Mouse (Mus musculus) heart, embryonic 12.5 days (tissue): Measurements from ENCODE around the gene Hist1h2bh. TPM values are rescaled to one million over a fixed set of nuclear protein-coding genes. Genes with fewer than 3 reads are reported as not detected.
"Not testable (repeated sequence)": the region's sequence is repeated elsewhere in the genome, so short reads cannot be mapped to it uniquely, and the experiment has no call there.

Source experiments
- ATAC-seq: fragments of 200-750 bp; cut with Nextera tagmentation; 2 replicates; pipeline ENCODE4 v1.8.0; 2017; ENCODE audit warnings: moderate TSS enrichment, moderate library complexity; ENCODE audit not compliant: insufficient number of reproducible peaks, low FRiP score
- H3K27ac ChIP-seq: fragments of 300-500 bp; sonication (generic); 2 replicates; pipeline ENCODE4 v1.5.1; 2016; ENCODE audit warnings: mild to moderate bottlenecking, moderate library complexity; ENCODE audit not compliant: poor library complexity, severe bottlenecking
- H3K27me3 ChIP-seq: fragments of 300-500 bp; sonication (generic); replicated peaks from 2 replicates; pipeline ENCODE4 v1.6.1; 2016; ENCODE audit warnings: mild to moderate bottlenecking, moderate library complexity
- H3K36me3 ChIP-seq: fragments of 300-500 bp; sonication (generic); 2 replicates; pipeline ENCODE4 v1.6.1; 2016; ENCODE audit warnings: mild to moderate bottlenecking, moderate library complexity
- H3K4me1 ChIP-seq: fragments of 300-500 bp; sonication (generic); replicated peaks from 2 replicates; pipeline ENCODE4 v1.6.1; 2016; ENCODE audit warnings: mild to moderate bottlenecking
- H3K4me2 ChIP-seq: fragments of 300-500 bp; sonication (generic); 2 replicates; pipeline ENCODE4 v1.6.1; 2016; ENCODE audit warnings: mild to moderate bottlenecking, moderate library complexity
- H3K4me3 ChIP-seq: fragments of 300-500 bp; sonication (generic); 2 replicates; pipeline ENCODE4 v1.5.1; 2016; ENCODE audit warnings: mild to moderate bottlenecking
- H3K9ac ChIP-seq: fragments of 300-500 bp; sonication (generic); 2 replicates; pipeline ENCODE4 v1.6.1; 2016; ENCODE audit warnings: mild to moderate bottlenecking, moderate library complexity
- H3K9me3 ChIP-seq: fragments of 300-500 bp; sonication (generic); replicated peaks from 2 replicates; pipeline ENCODE4 v1.6.1; 2016; ENCODE audit warnings: mild to moderate bottlenecking, moderate library complexity
- WGBS: fragments of 180-500 bp; shearing (Covaris S2); methylation state at CpG from one replicate; pipeline ENCODE4 v1.1.7; 2016; 5-methylcytosine and 5-hydroxymethylcytosine counted together
- polyA plus RNA-seq: library from polyadenylated mRNA; unstranded; fragments of >200 nt; fragmentation: Nextera tagmentation; extraction: Ambion mirVana; gene quantifications from 2 replicates; pipeline ENCODE4 v1.2.1, GENCODE M21; 2016

Hist1h2bh gene
- polyA plus RNA-seq, 1 experiment from 2014 or later, result 0.26 TPM

- no peak for ATAC-seq
- peak overlapping the region; percentile 65 for H3K27ac ChIP-seq
- H3K4me2 ChIP-seq, result peak overlapping the region; percentile 71
These were observed 39.2 kb upstream of the Hist1h2bh start for GRCm38 (mm10) chr13:23582219-23583056.

GRCm38 (mm10) chr13:23581408-23582218 is 38.4 kb upstream of the Hist1h2bh start, which contains the start of gene Hist1h4d:
Gene Hist1h4d, plus strand, starts transcription at chr13:23581598.
- H3K9me3 ChIP-seq, result no peaks in the 10 kb centered on the region
- H3K4me2 ChIP-seq, result peak within 1 kb of the TSS; percentile 71
- no peaks in the 10 kb centered on the region for H3K27me3 ChIP-seq
- peak; percentile 88 for ATAC-seq
- peaks cover 24% of the 10 kb centered on the region for H3K4me1 ChIP-seq
- H3K27ac ChIP-seq, result peak within 1 kb of the TSS; percentile 65
- H3K9ac ChIP-seq, result peak within 1 kb of the TSS; percentile 69
- H3K4me3 ChIP-seq, result peak within 1 kb of the TSS; percentile 45
- WGBS, result under 1% methylated on average over 43 of the region's 43 CpGs
- no peaks in the 10 kb centered on the region for H3K36me3 ChIP-seq

More at GRCm38 (mm10) chr13:23582219-23583056, 39.2 kb upstream of the Hist1h2bh start:
- H3K9me3 ChIP-seq, result no peaks in the 10 kb centered on the region
- H3K27me3 ChIP-seq, result no peaks in the 10 kb centered on the region
- no peaks in the 10 kb centered on the region for H3K36me3 ChIP-seq
- H3K4me3 ChIP-seq, result peak overlapping the region; percentile 45
- peaks cover 19% of the 10 kb centered on the region for H3K4me1 ChIP-seq
- WGBS, result 12% methylated on average over 6 of the region's 6 CpGs
- H3K9ac ChIP-seq, result peak overlapping the region; percentile 69

GRCm38 (mm10) chr13:23577835-23578234 is 34.6 kb upstream of the Hist1h2bh start:
- Histone ChIP-seq H3K4me3 (no peak overlapping the region), H3K27me3 (no peaks in the 10 kb centered on the region), H3K4me2 (no peak overlapping the region), H3K36me3 (no peaks in the 10 kb centered on the region), H3K9ac (no peak overlapping the region), H3K27ac (no peak overlapping the region), H3K9me3 (no peaks in the 10 kb centered on the region), H3K4me1 (peaks cover 24% of the 10 kb centered on the region)
- no peak for ATAC-seq
- WGBS, result 87% methylated on average over 1 of the region's 1 CpGs

- 58% methylated on average over 6 of the region's 6 CpGs for WGBS
- H3K27ac ChIP-seq, result peak overlapping the region; percentile 82
- H3K4me3 ChIP-seq, result peak overlapping the region; percentile 57
These were observed 33.9 kb upstream of the Hist1h2bh start for GRCm38 (mm10) chr13:23576906-23577639.

GRCm38 (mm10) chr13:23576351-23576881 is 33.2 kb upstream of the Hist1h2bh start:
- H3K4me1 ChIP-seq, result peaks cover 17% of the 10 kb centered on the region
- no peak for ATAC-seq
- H3K36me3 ChIP-seq, result no peaks in the 10 kb centered on the region
- peak overlapping the region; percentile 57 for H3K4me3 ChIP-seq
- peak overlapping the region; percentile 82 for H3K27ac ChIP-seq
- peak overlapping the region; percentile 89 for H3K9ac ChIP-seq
- H3K9me3 ChIP-seq, result no peaks in the 10 kb centered on the region
- no peaks in the 10 kb centered on the region for H3K27me3 ChIP-seq
- WGBS, result 15% methylated on average over 7 of the region's 7 CpGs
- peak overlapping the region; percentile 85 for H3K4me2 ChIP-seq

More at GRCm38 (mm10) chr13:23576906-23577639, 33.9 kb upstream of the Hist1h2bh start:
- H3K9me3 ChIP-seq, result no peaks in the 10 kb centered on the region
- H3K4me1 ChIP-seq, result peaks cover 20% of the 10 kb centered on the region
- H3K36me3 ChIP-seq, result no peaks in the 10 kb centered on the region
- H3K27me3 ChIP-seq, result no peaks in the 10 kb centered on the region
- peak overlapping the region; percentile 89 for H3K9ac ChIP-seq
- ATAC-seq, result no peak
- peak overlapping the region; percentile 85 for H3K4me2 ChIP-seq

GRCm38 (mm10) chr13:23575864-23576313 is 32.7 kb upstream of the Hist1h2bh start:
- H3K4me2 ChIP-seq, result peak overlapping the region; percentile 85
- WGBS, result under 1% methylated on average over 19 of the region's 40 CpGs
- peak overlapping the region; percentile 57 for H3K4me3 ChIP-seq
- H3K9ac ChIP-seq, result peak overlapping the region; percentile 89
- H3K4me1 ChIP-seq, result peaks cover 17% of the 10 kb centered on the region
- ATAC-seq, H3K27me3 ChIP-seq, H3K36me3 ChIP-seq, H3K9me3 ChIP-seq: not testable (repeated sequence)
- peak overlapping the region; percentile 82 for H3K27ac ChIP-seq

- H3K9ac ChIP-seq, result peak within 1 kb of the TSS; percentile 89
- peaks cover 17% of the 10 kb centered on the region for H3K4me1 ChIP-seq
- peak within 1 kb of the TSS; percentile 57 for H3K4me3 ChIP-seq
- no peaks in the 10 kb centered on the region for H3K27me3 ChIP-seq
- peak within 1 kb of the TSS; percentile 85 for H3K4me2 ChIP-seq
- WGBS, result under 1% methylated on average over 18 of the region's 18 CpGs
- H3K36me3 ChIP-seq, result no peaks in the 10 kb centered on the region
- H3K27ac ChIP-seq, result peak within 1 kb of the TSS; percentile 83
- peak; percentile 72 for ATAC-seq
- H3K9me3 ChIP-seq, result no peaks in the 10 kb centered on the region
These were observed 32.2 kb upstream of the Hist1h2bh start, which contains the start of gene Hist1h3d for GRCm38 (mm10) chr13:23575271-23575851. Gene Hist1h3d, plus strand, starts transcription at chr13:23575763.

- Histone ChIP-seq H3K4me3 (peak overlapping the region; percentile 38), H3K4me2 (peak overlapping the region; percentile 68), H3K4me1 (peaks cover 19% of the 10 kb centered on the region), H3K27ac (peak overlapping the region; percentile 88)
- not testable (repeated sequence) for ATAC-seq, H3K36me3 ChIP-seq, H3K27me3 ChIP-seq, H3K9me3 ChIP-seq, H3K9ac ChIP-seq
- WGBS, result 1% methylated on average over 10 of the region's 39 CpGs
These were observed 31.5 kb upstream of the Hist1h2bh start for GRCm38 (mm10) chr13:23574546-23575170.

- H3K9ac ChIP-seq, result peak within 1 kb of the TSS; percentile 73
- H3K4me1 ChIP-seq, result peaks cover 19% of the 10 kb centered on the region
- H3K27ac ChIP-seq, result peak within 1 kb of the TSS; percentile 88
- peak; percentile 90 for ATAC-seq
- not testable (repeated sequence) for H3K9me3 ChIP-seq, H3K27me3 ChIP-seq, H3K36me3 ChIP-seq
- peak within 1 kb of the TSS; percentile 38 for H3K4me3 ChIP-seq
- peak within 1 kb of the TSS; percentile 68 for H3K4me2 ChIP-seq
- whole genome bisulfite sequencing, result under 1% methylated on average over 42 of the region's 42 CpGs
These were observed 30.8 kb upstream of the Hist1h2bh start, which contains the start of the genes Hist1h2bf and Hist1h2ad for GRCm38 (mm10) chr13:23573898-23574524. Gene Hist1h2bf, minus strand, starts transcription at chr13:23574196. Gene Hist1h2ad, plus strand, starts transcription at chr13:23574381.
